Mouse (Mus musculus) 3T3-L1 (cell line): ENCODE data around the gene Gm21904.
"Not testable (repeated sequence)": the region's sequence is repeated elsewhere in the genome, so short reads cannot be mapped to it uniquely, and the experiment has no call there.

ENCODE experiments used
- DNase-seq: peaks from one replicate; pipeline ENCODE4 v3.0.0-alpha.2; 2015; ENCODE audit warnings: low read depth, low spot score

The Gm21904 gene

DNA sequence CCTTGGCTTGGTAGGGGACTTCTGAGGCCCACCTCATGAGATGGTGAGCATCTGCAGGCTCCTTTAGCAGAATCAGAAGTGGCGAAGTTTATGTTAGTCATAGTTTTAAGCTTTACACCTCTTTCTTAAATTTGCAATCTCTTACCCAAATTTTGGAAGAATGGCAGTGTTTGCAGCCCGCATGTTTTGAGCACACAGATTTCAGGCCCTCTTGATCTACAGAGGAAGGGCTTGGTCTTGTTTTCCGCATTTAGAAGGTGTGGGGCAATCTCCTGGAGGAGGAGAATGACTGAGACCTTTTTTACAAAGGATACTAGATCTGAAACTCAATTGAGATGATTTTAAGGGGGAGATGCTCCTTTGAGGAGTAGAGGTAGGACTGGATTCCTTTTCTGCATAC is at the start of gene Gm21904:
Gene Gm21904 (minus strand): TSS at position 101 of the 400 bp plus-strand sequence.
- DNase-seq: not testable (repeated sequence)

GRCm38 (mm10) chrY:17874441-17874840 is 28.4 kb upstream of the Gm21904 start, which contains the start of the genes Gm20772 and Gm20831:
Gm20772 (plus strand) TSS chrY:17874741.
Gm20831 (plus strand) TSS chrY:17874741.
- not testable (repeated sequence) for DNase-seq
